Mouse (Mus musculus) spleen, postnatal 10 days (tissue): ENCODE measurements at regions not wholly inside any gene's neighbourhood (a gene's known extent, or its start where the extent isn't known, plus 50 kb on each side); places are given as distances from the start of the nearest gene placed in this dataset.

ENCODE experiments used
- DNase-seq, 2 experiments: peaks; one replicate each; pipeline ENCODE4 v3.0.0; 2021 to 2022; ENCODE audit warnings: low spot score in 2 of 2

GRCm38 (mm10) chr1:194878440-194878839 lies 60.2 kb upstream of the Cd34 start:
- no peak for DNase-seq

- peak; percentile 86 to 94 for DNase-seq
Observed at GRCm38 (mm10) chr1:194879324-194880233, 59.0 kb upstream of the Cd34 start.

GRCm38 (mm10) chr1:194881556-194882223 lies 56.9 kb upstream of the Cd34 start:
- no peak for DNase-seq

DNA sequence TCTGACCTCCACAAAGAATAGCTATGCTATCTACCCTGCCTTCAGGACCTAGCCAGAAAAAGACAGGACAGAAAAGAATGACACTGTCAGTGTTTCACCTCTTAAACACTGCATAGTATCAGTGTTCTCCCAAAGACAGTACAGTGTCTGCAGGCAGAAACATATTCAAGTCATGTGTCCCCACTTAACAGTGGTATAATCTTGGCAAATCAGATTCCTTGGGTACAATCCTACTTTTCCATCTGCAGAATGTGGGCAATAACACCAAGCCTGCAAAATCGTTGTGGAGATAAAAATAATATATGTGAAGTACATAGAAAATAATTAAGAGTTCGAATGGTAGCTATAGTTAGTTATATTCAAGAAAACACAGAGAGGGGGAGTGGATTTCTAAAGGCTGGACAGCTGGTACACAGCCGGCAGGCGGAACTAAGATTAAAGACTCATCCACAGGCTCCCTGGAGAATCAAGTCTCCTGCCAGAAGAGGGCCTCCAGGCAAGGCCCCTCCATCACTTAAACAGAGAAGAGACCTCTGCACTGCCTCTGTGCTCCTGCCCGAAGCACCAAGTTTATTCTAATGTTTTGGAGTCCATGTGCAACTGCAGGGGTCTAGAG lies 53.4 kb upstream of the Cd34 start:
- no peak for DNase-seq

DNA sequence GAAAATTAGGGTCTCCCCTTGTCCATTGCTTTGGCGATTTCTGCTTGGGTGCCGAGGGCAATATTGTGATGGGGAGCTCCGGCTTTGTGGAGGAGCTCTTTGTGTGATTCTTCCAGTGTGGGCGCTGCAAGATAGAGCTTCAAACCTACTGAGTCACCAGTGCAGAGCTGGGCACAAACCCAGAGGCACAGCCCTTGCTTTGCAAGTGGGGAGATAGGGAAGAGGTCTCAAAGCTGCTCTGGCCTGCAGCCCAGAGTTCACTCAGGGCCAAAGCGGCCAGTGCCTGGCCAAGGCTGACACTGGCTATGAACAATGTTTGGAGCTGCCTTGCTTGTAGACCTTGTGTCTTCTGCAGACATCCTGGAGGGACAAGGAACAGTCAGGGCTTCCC lies 52.9 kb upstream of the Cd34 start:
- DNase-seq = no peak
